ENCODE assay signal across 8 mouse cellular contexts in genomic region chr2:122243671-122244131, GRCm38 (mm10). TPM values are rescaled to one million over a fixed set of nuclear protein-coding genes. Genes with fewer than 3 reads are reported as not detected.
A peak's percentile ranks its signal among the peaks of the same experiment; 100 is the strongest.
DNase-seq lines count a peak whose midpoint lies in the region; ATAC-seq lines count a peak whose summit lies in the region.

No protein-coding gene starts in this region.

- no peak overlapping the region for H3K4me3 ChIP-seq in embryonic facial prominence, embryonic 14.5 days (ENCODE audit: low read depth, low read length)
- no peak overlapping the region for H3K4me3 ChIP-seq in heart, embryonic 11.5 days (ENCODE audit: low read depth, low read length)
- no peak overlapping the region for H3K4me3 ChIP-seq in kidney, embryonic 14.5 days (ENCODE audit: low read length)

- H3K9ac ChIP-seq in embryonic facial prominence, embryonic 14.5 days (ENCODE audit: low read depth, low read length): no peak overlapping the region
- no peak overlapping the region for H3K9ac ChIP-seq in heart, embryonic 11.5 days (ENCODE audit: low read depth, low read length)
- H3K9ac ChIP-seq in kidney, embryonic 14.5 days (ENCODE audit: low read depth, low read length): no peak overlapping the region

- H3K27ac ChIP-seq in embryonic facial prominence, embryonic 14.5 days (replicated peaks; ENCODE audit: low read depth, low read length): no peak overlapping the region
- no peak overlapping the region for H3K27ac ChIP-seq in heart, embryonic 11.5 days (ENCODE audit: low read depth, low read length)
- H3K27ac ChIP-seq in kidney, embryonic 14.5 days (ENCODE audit: low read depth, low read length): no peak overlapping the region

- DNase-seq in 416B (ENCODE audit: low read depth) (peak; percentile 83), liver (peak; percentile 70)
- peak; percentile 73 to 82 for DNase-seq in adrenal gland, postnatal 36 days
- peak; percentile 77 for DNase-seq in embryonic facial prominence, embryonic 14.5 days (ENCODE audit: low spot score)
- peak; percentile 19 to 40 for DNase-seq in monocyte, adult 2 months (ENCODE audit: low read depth in 1 of 2, low spot score in 2 of 2)
- peak; percentile 37 to 55 for DNase-seq in spleen, postnatal 14 days (ENCODE audit: low spot score in 2 of 2)

- 6% methylated on average over 3 of the region's 3 CpGs for WGBS in embryonic facial prominence, embryonic 14.5 days
- WGBS in heart, embryonic 11.5 days (ENCODE audit: insufficient replicate concordance): 3% methylated on average over 3 of the region's 3 CpGs
- WGBS in kidney, embryonic 14.5 days: 8% methylated on average over 3 of the region's 3 CpGs

- no peaks in the 10 kb centered on the region for H3K27me3 ChIP-seq in embryonic facial prominence, embryonic 14.5 days (replicated peaks; ENCODE audit: control insufficient read depth, insufficient read depth, low read length)
- H3K27me3 ChIP-seq in heart, embryonic 11.5 days (ENCODE audit: control insufficient read depth, insufficient read depth, low read length): no peaks in the 10 kb centered on the region
- H3K27me3 ChIP-seq in kidney, embryonic 14.5 days (ENCODE audit: control insufficient read depth, insufficient read depth, low read length): no peaks in the 10 kb centered on the region

- no peaks in the 10 kb centered on the region for H3K4me1 ChIP-seq in embryonic facial prominence, embryonic 14.5 days (ENCODE audit: control insufficient read depth, insufficient read depth, low read length)
- peaks cover 2% of the 10 kb centered on the region; the same call in 1 of the 2 replicates for H3K4me1 ChIP-seq in heart, embryonic 11.5 days (ENCODE audit: control insufficient read depth, insufficient read depth, low read length)
- 0 out of 2 replicates have a peak, but pooled peaks cover 4% of the 10 kb centered on the region for H3K4me1 ChIP-seq in kidney, embryonic 14.5 days (ENCODE audit: control insufficient read depth, insufficient read depth, low read length)

- no peaks in the 10 kb centered on the region for H3K36me3 ChIP-seq in embryonic facial prominence, embryonic 14.5 days (ENCODE audit: control insufficient read depth, insufficient read depth, low read length)
- H3K36me3 ChIP-seq in heart, embryonic 11.5 days (ENCODE audit: control insufficient read depth, insufficient read depth, low read length): no peaks in the 10 kb centered on the region
- no peaks in the 10 kb centered on the region for H3K36me3 ChIP-seq in kidney, embryonic 14.5 days (ENCODE audit: control insufficient read depth, insufficient read depth, low read length)

- no peak overlapping the region for H3K4me2 ChIP-seq in embryonic facial prominence, embryonic 14.5 days (ENCODE audit: low read depth, low read length)
- no peak overlapping the region for H3K4me2 ChIP-seq in heart, embryonic 11.5 days
- no peak overlapping the region for H3K4me2 ChIP-seq in kidney, embryonic 14.5 days (replicated peaks; ENCODE audit: low read depth, low read length)

- no peaks in the 10 kb centered on the region for H3K9me3 ChIP-seq in embryonic facial prominence, embryonic 14.5 days (ENCODE audit: control insufficient read depth, low read length)
- no peaks in the 10 kb centered on the region for H3K9me3 ChIP-seq in heart, embryonic 11.5 days (replicated peaks; ENCODE audit: control insufficient read depth, low read length)
- no peaks in the 10 kb centered on the region for H3K9me3 ChIP-seq in kidney, embryonic 14.5 days (ENCODE audit: control insufficient read depth, low read length)

- ATAC-seq in embryonic facial prominence, embryonic 14.5 days (ENCODE audit: low read depth): peak; percentile 71
- peak; percentile 49 for ATAC-seq in heart, embryonic 11.5 days (replicated peaks; ENCODE audit: insufficient number of reproducible peaks, low FRiP score, low TSS enrichment)
- peak; percentile 74; the same call in 1 of the 2 replicates for ATAC-seq in kidney, embryonic 14.5 days (ENCODE audit: low FRiP score, low TSS enrichment)

RNA-seq across cellular contexts. Expression of gene Sord, which starts 9.2 kb away (rescaled TPM):
- total RNA-seq in adrenal gland, postnatal 36 days (2021): 10 to 100 TPM; 75.8 to 96.2 TPM
- 27.1 and 31.9 TPM in 2 replicates for polyA plus RNA-seq in embryonic facial prominence, embryonic 14.5 days (2014; fragmentation: Nextera tagmentation; extraction: Ambion mirVana)
- 45.0 and 49.8 TPM in 2 replicates for polyA plus RNA-seq in heart, embryonic 11.5 days (2014; fragmentation: Nextera tagmentation; extraction: Ambion mirVana)
- 13.6 and 24.0 TPM in 2 replicates for polyA plus RNA-seq in kidney, embryonic 14.5 days (2014; fragmentation: Nextera tagmentation; extraction: Ambion mirVana)

RNA-seq across cellular contexts. Expression of gene Duox2, which starts 54.5 kb away (rescaled TPM):
- under 1 TPM in 1 of 2 experiments, not detected in 1; 0.13 TPM for total RNA-seq in adrenal gland, postnatal 36 days (2021)
- polyA plus RNA-seq in embryonic facial prominence, embryonic 14.5 days (2014; fragmentation: Nextera tagmentation; extraction: Ambion mirVana): 0.04 and 0.14 TPM in 2 replicates
- 0.04 TPM in 1 of 2 replicates, not detected in the other for polyA plus RNA-seq in heart, embryonic 11.5 days (2014; fragmentation: Nextera tagmentation; extraction: Ambion mirVana)
- polyA plus RNA-seq in kidney, embryonic 14.5 days (2014; fragmentation: Nextera tagmentation; extraction: Ambion mirVana): 0.05 TPM in 1 of 2 replicates, not detected in the other

RNA-seq across cellular contexts. Expression of gene Duoxa2, which starts 55.0 kb away (rescaled TPM):
- total RNA-seq in adrenal gland, postnatal 36 days (2021): not detected
- polyA plus RNA-seq in embryonic facial prominence, embryonic 14.5 days (2014; fragmentation: Nextera tagmentation; extraction: Ambion mirVana): 0.71 TPM in 1 of 2 replicates, not detected in the other
- not detected in 2 replicates for polyA plus RNA-seq in heart, embryonic 11.5 days (2014; fragmentation: Nextera tagmentation; extraction: Ambion mirVana)
- 0.22 TPM in 1 of 2 replicates, not detected in the other for polyA plus RNA-seq in kidney, embryonic 14.5 days (2014; fragmentation: Nextera tagmentation; extraction: Ambion mirVana)

RNA-seq across cellular contexts. Expression of gene Terb2, which starts 57.6 kb away (rescaled TPM):
- total RNA-seq in adrenal gland, postnatal 36 days (2021): not detected
- not detected in 2 replicates for polyA plus RNA-seq in embryonic facial prominence, embryonic 14.5 days (2014; fragmentation: Nextera tagmentation; extraction: Ambion mirVana)
- not detected in 2 replicates for polyA plus RNA-seq in heart, embryonic 11.5 days (2014; fragmentation: Nextera tagmentation; extraction: Ambion mirVana)
- not detected in 2 replicates for polyA plus RNA-seq in kidney, embryonic 14.5 days (2014; fragmentation: Nextera tagmentation; extraction: Ambion mirVana)

RNA-seq across cellular contexts. Expression of gene Patl2, which starts 57.7 kb away (rescaled TPM):
- total RNA-seq in adrenal gland, postnatal 36 days (2021): not detected
- 0.08 TPM in 1 of 2 replicates, not detected in the other for polyA plus RNA-seq in embryonic facial prominence, embryonic 14.5 days (2014; fragmentation: Nextera tagmentation; extraction: Ambion mirVana)
- polyA plus RNA-seq in heart, embryonic 11.5 days (2014; fragmentation: Nextera tagmentation; extraction: Ambion mirVana): not detected in 2 replicates
- not detected in 2 replicates for polyA plus RNA-seq in kidney, embryonic 14.5 days (2014; fragmentation: Nextera tagmentation; extraction: Ambion mirVana)

Comparison
In these comparisons a context has a peak if more than half of its experiments do, and no peak if none do; other contexts are left out.
1. DNase-seq: peak in every context shown above with its lines; median percentile 83 in 416B; 78 in adrenal gland, postnatal 36 days; 77 in embryonic facial prominence, embryonic 14.5 days; 70 in liver; 46 in spleen, postnatal 14 days; 30 in monocyte, adult 2 months.